Mouse (Mus musculus) right cerebral cortex, postnatal 14 days (tissue): Measurements from ENCODE around the gene Slitrk4.

Source experiments
- DNase-seq: peaks from one replicate; pipeline ENCODE4 v3.0.0; 2022

Slitrk4 gene

GRCm38 (mm10) chrX:64276290-64277125 is at the start of gene Slitrk4:
Gene Slitrk4 (minus strand): TSS chrX:64276996.
- DNase-seq, result peak; percentile 32

DNA sequence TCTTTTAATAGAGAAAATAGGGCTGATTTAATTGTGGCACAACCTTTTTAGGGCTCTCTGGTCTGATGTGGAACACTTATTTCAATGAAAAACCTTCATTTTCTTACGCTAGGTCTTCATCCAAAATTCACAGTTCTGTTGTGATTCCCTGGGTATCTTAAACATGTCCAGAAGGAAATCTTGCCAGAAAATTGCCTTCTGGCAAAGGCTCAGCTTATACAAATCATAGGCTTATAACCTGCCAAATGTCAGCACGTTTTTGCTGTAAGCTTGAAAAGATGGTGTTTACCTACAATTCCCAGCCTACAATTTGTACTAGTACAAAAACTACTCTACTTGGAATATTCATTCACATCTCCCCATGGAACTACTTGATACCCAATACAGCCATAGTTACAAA is 42.7 kb upstream of the Slitrk4 start:
- DNase-seq, result no peak

DNA sequence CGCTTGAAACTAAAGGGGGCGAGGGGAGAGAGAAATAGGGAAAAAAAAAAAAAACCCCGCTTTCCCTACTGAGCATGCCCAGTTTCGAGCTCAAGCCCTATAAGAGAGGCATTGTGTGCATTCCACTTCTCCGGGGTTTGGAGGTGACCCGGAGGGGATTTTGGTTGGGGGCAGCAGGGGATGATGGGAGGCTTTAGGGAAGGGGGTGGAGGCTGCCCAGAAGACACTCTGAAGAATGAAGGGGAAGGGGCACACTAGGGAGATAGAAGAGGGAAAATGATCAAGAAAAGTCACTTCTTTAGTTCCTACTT is 1.1 kb upstream of the Slitrk4 start:
- no peak for DNase-seq

- DNase-seq, result peak; percentile 18
These were observed 562 bp upstream of the Slitrk4 start for GRCm38 (mm10) chrX:64277126-64277990.

DNA sequence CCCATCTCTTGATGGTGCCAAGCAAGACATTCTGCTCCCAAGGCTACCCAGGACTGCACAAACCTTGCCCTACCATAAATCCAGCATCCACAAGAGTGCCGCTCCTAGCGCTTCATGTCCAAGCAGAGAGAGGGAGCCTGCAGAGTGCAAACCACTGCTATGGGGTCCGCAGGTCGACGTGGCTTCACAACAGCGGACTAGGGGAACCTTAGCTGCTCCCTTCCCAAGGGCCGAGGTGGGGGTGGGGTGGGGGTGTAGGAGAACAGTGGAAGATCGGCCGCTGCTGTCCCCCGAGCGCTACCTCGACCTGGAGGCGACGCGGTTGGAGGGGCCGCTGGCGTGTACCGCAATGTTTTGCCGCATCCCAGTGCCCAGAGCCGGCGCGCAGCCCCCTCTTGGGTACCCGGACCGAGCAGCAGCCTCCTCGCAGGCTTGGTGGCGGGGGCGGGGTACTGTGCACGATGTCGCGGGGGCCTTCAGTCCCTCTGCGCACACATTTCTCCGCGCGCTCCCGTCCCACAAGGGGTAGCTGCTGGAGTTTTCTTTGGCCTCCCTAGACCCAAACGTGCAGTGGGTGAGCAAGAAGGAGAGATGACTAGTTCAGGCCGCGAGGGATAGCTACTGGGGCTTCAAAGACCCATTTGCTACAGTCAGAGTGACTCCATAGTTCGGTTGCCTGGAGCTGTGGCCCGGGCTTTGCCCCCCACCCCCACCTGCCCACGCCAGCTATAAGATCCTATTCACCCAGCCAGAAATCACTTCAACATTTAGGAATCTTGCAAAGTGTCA is 1.1 kb downstream of the Slitrk4 start:
- peak; percentile 48 for DNase-seq

GRCm38 (mm10) chrX:64263481-64263880 is 13.3 kb downstream of the Slitrk4 start:
- DNase-seq, result no peak
